In genomic region chr5:123117257-123117656, GRCm38 (mm10) we compare ENCODE assay signal across 8 mouse cellular contexts. TPM values are rescaled to one million over a fixed set of nuclear protein-coding genes. Genes with fewer than 3 reads are reported as not detected.
A peak's percentile ranks its signal among the peaks of the same experiment; 100 is the strongest.
DNase-seq lines count a peak whose midpoint lies in the region; ATAC-seq lines count a peak whose summit lies in the region.

No protein-coding gene starts in this region.

- H3K9me3 ChIP-seq in kidney, embryonic 16.5 days (ENCODE audit: low read length) = no peaks in the 10 kb centered on the region
- no peaks in the 10 kb centered on the region for H3K9me3 ChIP-seq in lung, embryonic 15.5 days

- H3K36me3 ChIP-seq in kidney, embryonic 16.5 days (ENCODE audit: insufficient read depth, low read length) = 0 out of 2 replicates have a peak, but pooled peaks cover 5% of the 10 kb centered on the region
- no peaks in the 10 kb centered on the region for H3K36me3 ChIP-seq in lung, embryonic 15.5 days

- H3K27me3 ChIP-seq in kidney, embryonic 16.5 days (ENCODE audit: insufficient read depth, low read length) = no peaks in the 10 kb centered on the region
- no peaks in the 10 kb centered on the region for H3K27me3 ChIP-seq in lung, embryonic 15.5 days

- WGBS in kidney, embryonic 16.5 days = 16% methylated on average over 10 of the region's 10 CpGs
- WGBS in lung, embryonic 15.5 days = 15% methylated on average over 10 of the region's 10 CpGs

- DNase-seq in A20 (ENCODE audit: low read depth, low spot score) = peak; percentile 78
- peak; percentile 55 for DNase-seq in MN1 (ENCODE audit: low spot score)
- peak; percentile 77 to 90 for DNase-seq in cerebellum, postnatal 25 days
- peak; percentile 68 for DNase-seq in gastrocnemius, postnatal 25 days
- DNase-seq in right cerebral cortex, postnatal 10 days (ENCODE audit: low spot score in 2 of 2) = peak; percentile 65 to 80
- DNase-seq in urinary bladder, postnatal 4 days (ENCODE audit: low spot score in 2 of 2) = peak; percentile 63 to 81

- H3K4me3 ChIP-seq in kidney, embryonic 16.5 days (ENCODE audit: low read length) = no peak overlapping the region
- no peak overlapping the region for H3K4me3 ChIP-seq in lung, embryonic 15.5 days

- peak; percentile 43 for ATAC-seq in kidney, embryonic 16.5 days (ENCODE audit: low FRiP score, low TSS enrichment)
- ATAC-seq in lung, embryonic 15.5 days (ENCODE audit: borderline replicate concordance, extremely low read depth, low FRiP score, low TSS enrichment) = peak; percentile 41; the same call in 1 of the 2 replicates

- no peak overlapping the region for H3K9ac ChIP-seq in kidney, embryonic 16.5 days (replicated peaks; ENCODE audit: low read length)
- H3K9ac ChIP-seq in lung, embryonic 15.5 days = no peak overlapping the region

- H3K4me2 ChIP-seq in kidney, embryonic 16.5 days (replicated peaks; ENCODE audit: low read depth, low read length) = no peak overlapping the region
- H3K4me2 ChIP-seq in lung, embryonic 15.5 days = no peak overlapping the region

- H3K4me1 ChIP-seq in kidney, embryonic 16.5 days (ENCODE audit: insufficient read depth, low read length) = no peaks in the 10 kb centered on the region
- peaks cover 27% of the 10 kb centered on the region for H3K4me1 ChIP-seq in lung, embryonic 15.5 days

- H3K27ac ChIP-seq in kidney, embryonic 16.5 days (ENCODE audit: low read length) = no peak overlapping the region
- peak overlapping the region; percentile 69 for H3K27ac ChIP-seq in lung, embryonic 15.5 days

RNA-seq across cellular contexts. Expression of gene Rhof, which starts 15.2 kb away (rescaled TPM):
- under 1 TPM; 0.23 to 0.38 TPM for total RNA-seq in gastrocnemius, postnatal 25 days (2021)
- 3.2 and 3.8 TPM in 2 replicates for polyA plus RNA-seq in kidney, embryonic 16.5 days (2015; fragmentation: Nextera tagmentation; extraction: Ambion mirVana)
- 2.7 and 2.8 TPM in 2 replicates for polyA plus RNA-seq in lung, embryonic 15.5 days (2015; fragmentation: Nextera tagmentation; extraction: Ambion mirVana)

RNA-seq across cellular contexts. Expression of gene Setd1b, which starts 24.7 kb away (rescaled TPM):
- 1 to 10 TPM; 8.1 to 9.6 TPM for total RNA-seq in gastrocnemius, postnatal 25 days (2021)
- polyA plus RNA-seq in kidney, embryonic 16.5 days (2015; fragmentation: Nextera tagmentation; extraction: Ambion mirVana) = 8.4 and 11.0 TPM in 2 replicates
- polyA plus RNA-seq in lung, embryonic 15.5 days (2015; fragmentation: Nextera tagmentation; extraction: Ambion mirVana) = 8.7 and 9.2 TPM in 2 replicates

RNA-seq across cellular contexts. Expression of gene Tmem120b, which starts 49.0 kb away (rescaled TPM):
- total RNA-seq in gastrocnemius, postnatal 25 days (2021) = 10 to 100 TPM; 14.1 to 15.3 TPM
- 16.8 and 20.0 TPM in 2 replicates for polyA plus RNA-seq in kidney, embryonic 16.5 days (2015; fragmentation: Nextera tagmentation; extraction: Ambion mirVana)
- polyA plus RNA-seq in lung, embryonic 15.5 days (2015; fragmentation: Nextera tagmentation; extraction: Ambion mirVana) = 12.8 and 14.0 TPM in 2 replicates

RNA-seq across cellular contexts. Expression of gene Psmd9, which starts 52.0 kb away (rescaled TPM):
- total RNA-seq in gastrocnemius, postnatal 25 days (2021) = 10 to 100 TPM; 14.2 to 15.2 TPM
- polyA plus RNA-seq in kidney, embryonic 16.5 days (2015; fragmentation: Nextera tagmentation; extraction: Ambion mirVana) = 86.9 and 87.9 TPM in 2 replicates
- polyA plus RNA-seq in lung, embryonic 15.5 days (2015; fragmentation: Nextera tagmentation; extraction: Ambion mirVana) = 85.3 and 88.7 TPM in 2 replicates
